Mouse (Mus musculus): Measurements from ENCODE around the gene Lpar5.

- TF ChIP-seq CTCF (IDR thresholded peaks at IDR 0.05; ENCODE audit: insufficient read depth, low read length) (no peak), POLR2A (IDR thresholded peaks at IDR 0.05; ENCODE audit: borderline replicate concordance, extremely low read depth, low read depth, low read length) (no peak)
These were observed 51.7 kb downstream of the Lpar5 start for GRCm38 (mm10) chr6:125119387-125119786.

Measured in lung, adult 2 months (tissue).